Mouse (Mus musculus) lung, postnatal 4 days (tissue): Measurements from ENCODE around the gene Abcb1a.
"Not testable (repeated sequence)": the region's sequence is repeated elsewhere in the genome, so short reads cannot be mapped to it uniquely, and the experiment has no call there.

Experiments used
- DNase-seq, 2 experiments: peaks; one replicate each; pipeline ENCODE4 v3.0.0; 2021

Gene Abcb1a

DNA sequence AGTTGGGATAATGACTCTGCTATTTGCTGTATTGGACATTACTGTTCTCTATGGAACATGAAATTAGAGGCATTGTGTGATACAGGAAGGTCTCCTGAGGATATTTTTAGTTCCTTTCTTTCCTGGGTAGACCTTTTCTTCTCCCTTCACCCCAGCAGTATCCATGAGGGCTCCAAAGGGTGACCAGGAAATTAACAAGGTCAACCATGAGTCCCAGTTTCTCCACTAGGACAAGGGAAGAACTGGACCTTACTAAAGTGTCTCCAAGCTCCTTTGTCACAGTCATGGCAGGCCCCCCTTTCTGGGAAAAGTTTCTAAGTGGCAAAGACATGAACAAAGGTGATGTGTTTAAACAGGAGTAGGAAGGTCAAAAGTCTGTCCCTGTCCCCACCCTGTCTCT is 72.8 kb downstream of the Abcb1a start:
- DNase-seq = no peak

- not testable (repeated sequence) for DNase-seq
Measured at GRCm38 (mm10) chr5:8733307-8733706, 73.4 kb downstream of the Abcb1a start.

DNA sequence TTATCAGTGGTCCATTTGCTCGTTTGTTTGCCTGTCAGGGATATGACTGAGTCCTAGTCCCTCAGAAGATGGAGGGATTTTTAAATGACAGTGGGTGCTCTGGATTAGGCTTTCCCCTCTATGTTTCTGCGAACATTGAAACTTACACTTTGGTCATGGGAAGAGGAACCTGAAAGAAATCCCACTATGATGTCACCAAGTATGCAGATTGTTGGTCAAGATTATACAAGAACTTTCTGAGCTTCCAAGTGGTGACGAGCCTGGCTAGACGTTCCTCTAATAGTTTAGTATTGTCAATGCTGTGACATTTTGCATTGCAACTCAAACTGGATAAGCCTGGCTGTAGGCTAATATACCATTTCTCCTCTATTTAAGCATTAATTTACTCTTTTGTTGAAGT is 76.5 kb downstream of the Abcb1a start:
- DNase-seq = no peak

GRCm38 (mm10) chr5:8737062-8737461 is 77.2 kb downstream of the Abcb1a start:
- no peak for DNase-seq

GRCm38 (mm10) chr5:8747244-8747643 is 87.4 kb downstream of the Abcb1a start:
- DNase-seq = not testable (repeated sequence)

DNA sequence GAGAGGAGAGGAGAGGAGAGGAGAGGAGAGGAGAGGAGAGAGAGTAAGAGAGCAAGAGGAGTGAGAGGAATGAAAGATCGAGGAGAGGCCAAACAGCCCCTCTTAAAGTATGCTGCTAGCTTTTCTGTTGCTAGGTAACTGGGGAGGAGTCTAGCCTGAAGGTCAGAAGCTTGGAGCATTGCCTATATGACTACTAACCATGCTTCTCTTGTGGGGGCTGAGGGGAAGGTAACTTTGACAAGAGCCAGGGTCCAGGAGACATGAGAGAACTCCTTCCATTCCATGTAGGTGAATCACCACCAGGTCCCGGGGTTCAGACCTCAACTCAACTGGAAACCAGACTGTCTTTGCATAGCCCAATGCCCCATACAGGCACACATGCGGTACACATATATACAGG is 113.0 kb downstream of the Abcb1a start:
- no peak for DNase-seq

- no peak for DNase-seq
Measured at GRCm38 (mm10) chr5:8778311-8778710, 118.4 kb downstream of the Abcb1a start.

- no peak for DNase-seq
Measured at GRCm38 (mm10) chr5:8778751-8779150, 118.9 kb downstream of the Abcb1a start.

DNA sequence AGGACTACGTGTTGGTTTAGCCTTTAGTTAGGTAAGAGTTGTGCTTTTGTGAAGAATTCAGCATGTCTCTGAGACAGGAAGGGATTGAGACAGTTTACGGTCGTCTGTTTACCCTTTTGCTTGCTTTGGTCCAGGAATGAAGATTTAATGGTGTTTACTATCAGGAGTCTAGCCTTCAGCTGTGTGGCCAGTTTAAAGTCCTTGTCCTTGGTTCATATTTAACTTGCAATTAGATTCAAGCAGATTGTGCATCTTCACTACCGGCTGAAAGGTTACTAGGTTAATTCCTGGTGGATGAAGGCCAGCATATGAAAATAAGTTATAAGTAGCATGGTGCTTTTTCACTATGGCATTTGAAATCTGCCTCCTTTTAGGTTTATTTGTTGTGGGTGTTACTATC is 132.4 kb downstream of the Abcb1a start:
- no peak for DNase-seq
